Mouse (Mus musculus): ENCODE data around the gene Zdhhc11.
"Not testable (repeated sequence)": the region's sequence is repeated elsewhere in the genome, so short reads cannot be mapped to it uniquely, and the experiment has no call there.

The Zdhhc11 gene

DNA sequence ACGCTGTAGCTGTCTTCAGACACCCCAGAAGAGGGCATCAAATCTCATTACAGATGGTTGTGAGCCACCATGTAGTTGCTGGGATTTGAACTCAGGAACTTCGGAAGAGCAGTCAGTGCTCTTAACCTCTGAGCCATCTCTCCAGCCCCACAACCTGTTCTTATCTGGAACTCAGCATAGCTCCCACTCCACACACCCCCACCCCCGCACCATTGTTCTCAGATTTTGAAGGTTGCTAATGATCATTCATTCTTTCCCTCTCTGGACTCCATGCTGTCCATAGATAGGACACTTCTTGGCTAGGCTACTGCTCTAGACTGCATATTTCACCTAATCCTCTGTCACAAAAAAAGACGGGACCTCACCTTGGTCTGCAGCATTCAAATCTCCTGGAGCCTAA is 43.2 kb downstream of the Zdhhc11 start:
- not testable (repeated sequence) for DNase-seq (ENCODE audit: low read depth in 1 of 2, low spot score in 2 of 2)

DNA sequence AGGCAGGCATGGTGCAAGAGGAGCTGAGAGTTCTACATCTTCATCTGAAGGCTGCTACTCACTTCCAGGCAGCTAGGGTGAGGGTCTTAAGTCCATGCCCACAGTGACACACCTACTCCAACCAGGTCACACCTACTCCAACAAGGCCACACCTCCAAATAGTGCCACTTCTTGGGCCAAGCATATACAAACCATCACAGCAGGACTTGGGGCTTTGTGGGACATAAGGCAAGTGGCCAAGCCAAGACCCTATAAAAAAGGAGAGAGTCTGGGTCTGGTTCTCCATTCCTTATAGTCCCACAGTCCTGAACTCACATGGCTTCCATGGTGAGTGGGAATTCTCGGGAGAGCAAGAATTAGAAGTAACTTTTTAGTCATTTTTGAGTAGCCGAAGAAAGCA is 44.6 kb downstream of the Zdhhc11 start:
- not testable (repeated sequence) for DNase-seq (ENCODE audit: low read depth in 1 of 2, low spot score in 2 of 2)

DNA sequence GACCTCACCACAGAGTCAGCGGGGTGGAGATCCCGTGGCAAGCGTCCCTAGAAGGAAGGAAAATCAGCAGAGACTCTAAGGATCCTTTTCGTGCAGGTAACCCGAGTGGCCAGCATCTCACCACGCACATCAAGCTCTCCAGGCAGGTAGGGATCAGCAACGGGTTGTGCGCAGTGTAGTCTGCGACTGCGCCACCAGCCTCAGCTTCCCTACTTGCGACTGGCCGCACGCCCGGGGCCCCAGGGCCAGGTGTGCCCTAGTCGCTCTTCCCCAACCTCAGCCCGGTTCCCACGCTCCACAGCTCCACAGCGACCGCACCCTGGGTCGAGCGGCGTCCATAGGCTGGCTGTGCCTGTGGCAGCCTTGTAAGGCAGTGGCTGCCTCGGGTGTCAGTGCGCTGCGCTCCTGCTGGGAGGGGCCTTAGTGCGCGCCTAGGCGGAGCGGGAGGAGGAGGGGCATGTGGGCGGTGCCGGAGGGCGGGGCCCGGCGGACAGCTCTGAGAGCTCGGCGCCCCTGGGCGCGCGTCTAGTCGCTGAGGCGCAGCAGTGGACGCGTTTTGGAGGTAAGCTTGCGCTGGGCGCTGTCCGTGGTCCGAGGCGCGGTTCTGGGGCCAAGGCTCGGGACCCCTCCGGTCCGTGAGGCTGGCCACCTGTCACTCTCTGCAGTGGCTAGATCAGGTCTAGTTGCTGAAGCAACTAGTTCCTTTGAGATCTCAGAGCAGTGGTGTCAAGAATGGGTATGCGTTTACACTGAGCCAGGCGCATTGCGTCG is 45.5 kb downstream of the Zdhhc11 start, which contains the start of gene Tppp:
TSS of gene Tppp (plus strand) at position 460 of the 771 bp plus-strand sequence.
- DNase-seq (ENCODE audit: low read depth in 1 of 2, low spot score in 2 of 2), result peak; percentile 66 to 70

DNA sequence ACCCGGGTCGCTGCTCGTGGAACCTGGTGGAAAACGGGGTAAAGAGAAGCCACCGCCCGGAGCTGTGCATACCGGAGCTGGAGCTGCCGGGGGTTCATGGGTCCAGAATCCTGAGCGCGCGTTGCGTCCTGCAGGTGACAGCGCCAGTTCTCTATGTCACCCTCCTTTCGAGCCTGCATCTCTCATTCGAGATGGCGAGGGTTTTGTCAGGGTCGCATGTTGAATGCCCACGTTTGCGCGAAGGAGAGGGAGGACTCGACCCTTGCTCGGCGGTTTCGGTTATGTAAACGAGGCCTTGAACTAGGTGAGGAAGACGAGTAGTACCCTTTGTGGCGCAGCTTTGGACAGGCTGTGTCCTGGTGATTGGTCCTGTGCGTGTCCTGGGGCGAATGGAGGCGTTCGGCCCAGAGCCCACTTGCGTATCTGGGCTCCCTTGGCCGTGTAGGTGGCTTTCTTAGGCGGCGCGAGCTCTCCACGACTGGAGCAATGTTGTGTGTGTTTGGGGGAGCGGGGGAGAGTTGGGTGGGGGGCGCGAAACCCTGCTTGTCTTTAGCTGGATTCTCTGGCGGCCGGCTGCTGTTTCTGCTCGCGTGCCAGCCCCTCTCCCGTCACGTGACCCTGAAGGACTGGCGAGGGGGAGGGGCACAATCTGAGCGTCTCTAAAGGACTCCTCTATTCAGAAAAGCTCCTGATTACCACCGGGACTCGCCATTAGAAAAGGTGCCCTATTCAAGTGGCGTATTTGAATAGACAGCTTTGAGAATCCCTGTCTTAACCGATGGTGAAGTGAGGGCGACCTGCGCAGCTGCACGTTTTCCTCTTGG is 46.4 kb downstream of the Zdhhc11 start:
- DNase-seq (ENCODE audit: low read depth in 1 of 2, low spot score in 2 of 2), result no peak

DNA sequence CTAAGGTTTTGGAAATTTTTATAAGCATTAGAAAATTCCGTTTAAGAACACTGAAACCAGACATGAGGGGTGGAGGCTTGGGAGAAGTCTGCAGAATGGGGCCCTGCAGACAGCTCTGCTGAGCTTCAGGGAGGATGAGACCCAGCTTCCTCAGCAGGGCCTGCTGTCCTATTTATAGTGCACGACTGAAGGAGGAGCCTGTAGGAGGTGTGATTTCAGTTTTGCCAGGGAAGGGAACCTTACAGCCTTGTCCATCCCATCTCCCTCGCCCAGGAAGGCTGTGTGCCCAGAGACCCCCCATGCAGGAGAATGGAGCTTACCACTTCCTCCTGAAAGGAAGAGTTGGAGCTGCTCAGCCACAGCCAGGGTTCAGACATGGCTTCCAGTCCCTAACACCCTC is 47.0 kb downstream of the Zdhhc11 start:
- DNase-seq (ENCODE audit: low read depth in 1 of 2, low spot score in 2 of 2), result no peak

DNA sequence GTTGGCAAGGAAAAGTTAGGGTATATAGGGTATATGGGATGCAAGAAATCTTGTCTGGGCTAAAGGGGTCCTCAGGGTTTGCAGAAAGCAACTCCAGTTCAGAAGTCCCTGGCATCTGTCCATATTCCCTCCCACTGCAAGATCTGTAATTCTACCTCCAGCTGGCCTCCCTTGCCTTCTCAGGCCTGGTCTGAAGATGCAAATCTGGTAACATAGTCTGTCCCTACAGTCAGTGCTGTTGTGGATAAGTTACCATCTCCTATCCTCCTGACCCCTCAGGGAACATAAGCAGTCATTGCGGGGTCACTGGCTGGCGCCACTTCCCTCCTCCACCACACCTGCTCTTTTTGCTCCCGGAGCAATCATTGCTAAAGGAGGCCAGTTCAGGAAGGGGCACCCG is 52.3 kb downstream of the Zdhhc11 start:
- DNase-seq (ENCODE audit: low read depth in 1 of 2, low spot score in 2 of 2), result no peak

DNA sequence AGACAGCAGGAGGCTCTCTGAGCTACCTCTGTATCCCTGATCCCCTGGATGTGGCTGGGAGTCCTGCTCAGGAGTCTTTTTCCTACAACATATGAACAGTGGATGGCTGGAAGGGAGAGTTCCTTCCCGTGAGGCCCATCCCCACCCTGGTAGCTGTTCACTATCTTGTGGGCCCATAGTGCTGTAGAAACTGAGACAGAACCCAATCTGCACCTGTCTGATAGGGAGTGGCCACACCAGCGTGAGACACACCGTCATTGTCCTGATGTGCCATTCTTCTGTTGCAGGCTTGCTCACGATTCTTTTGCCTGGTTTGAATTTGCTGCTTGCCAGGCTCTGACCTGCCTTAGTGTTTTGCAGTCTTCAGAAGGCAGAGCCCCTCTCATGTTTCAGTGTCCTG is 53.8 kb downstream of the Zdhhc11 start:
- no peak for DNase-seq (ENCODE audit: low read depth in 1 of 2, low spot score in 2 of 2)

DNA sequence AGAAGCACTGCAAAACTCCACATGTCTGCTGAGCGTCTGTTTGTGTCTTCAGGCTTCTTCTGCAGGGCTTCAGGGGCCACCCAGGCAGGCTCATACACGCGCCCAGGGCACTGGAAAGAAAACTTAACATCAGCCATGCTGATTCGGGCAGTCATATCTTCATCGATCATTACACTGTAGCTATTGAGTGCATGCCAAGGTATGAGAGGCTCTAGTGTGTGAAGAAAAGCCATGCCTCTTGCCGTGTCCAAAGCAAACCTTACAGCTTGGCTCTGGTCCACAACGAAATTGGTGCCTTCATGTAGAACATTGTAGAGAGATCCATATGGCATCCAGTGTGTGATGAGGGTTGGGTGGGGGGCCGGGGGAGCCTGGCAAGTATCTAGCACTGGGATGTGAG is 55.4 kb downstream of the Zdhhc11 start:
- not testable (repeated sequence) for DNase-seq (ENCODE audit: low read depth in 1 of 2, low spot score in 2 of 2)

DNA sequence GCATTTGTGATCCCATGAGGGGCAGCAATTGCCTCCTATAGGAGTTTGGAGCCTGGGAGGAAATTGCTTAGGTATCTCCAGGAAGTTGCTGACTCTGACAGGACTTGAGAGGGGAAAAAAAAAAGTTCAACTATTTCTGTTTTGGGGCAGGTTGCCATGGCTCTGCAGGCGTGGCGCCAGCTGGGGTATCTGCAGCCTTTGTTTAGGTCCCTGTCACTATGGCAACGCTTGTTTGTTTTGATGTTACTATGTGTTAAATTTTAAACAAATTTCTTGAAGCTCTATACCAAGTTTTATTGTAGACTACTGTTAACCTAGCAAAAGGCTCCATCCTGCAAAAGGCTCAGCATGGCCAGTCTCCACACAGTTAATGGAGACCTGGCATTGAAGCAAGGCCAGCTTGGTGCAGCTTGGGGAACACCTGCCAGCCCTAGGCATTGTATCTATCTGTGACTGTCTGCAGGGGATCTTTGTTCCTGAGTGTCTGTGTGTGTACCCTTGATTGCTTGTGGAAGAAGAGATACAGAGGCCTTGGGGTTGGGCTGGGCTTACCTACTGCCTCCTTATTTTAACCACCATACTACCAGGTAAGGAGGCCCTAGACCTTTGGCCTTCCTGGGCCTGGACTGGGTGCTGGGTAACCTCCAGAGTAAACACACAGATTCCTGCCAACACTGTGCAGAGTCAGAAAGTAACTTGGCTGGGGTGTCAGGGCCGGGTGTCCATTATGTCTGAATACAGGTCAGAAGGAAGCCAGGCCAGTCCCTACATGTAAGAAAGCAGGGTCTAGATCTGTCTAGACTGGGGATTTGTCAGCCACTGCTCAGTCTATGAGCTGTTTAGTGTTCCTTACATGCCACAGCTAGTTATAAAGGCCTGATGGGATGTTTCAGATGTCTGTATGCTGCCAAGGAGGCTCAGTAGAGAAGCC is 61.8 kb downstream of the Zdhhc11 start:
- no peak for DNase-seq (ENCODE audit: low read depth in 1 of 2, low spot score in 2 of 2)

DNA sequence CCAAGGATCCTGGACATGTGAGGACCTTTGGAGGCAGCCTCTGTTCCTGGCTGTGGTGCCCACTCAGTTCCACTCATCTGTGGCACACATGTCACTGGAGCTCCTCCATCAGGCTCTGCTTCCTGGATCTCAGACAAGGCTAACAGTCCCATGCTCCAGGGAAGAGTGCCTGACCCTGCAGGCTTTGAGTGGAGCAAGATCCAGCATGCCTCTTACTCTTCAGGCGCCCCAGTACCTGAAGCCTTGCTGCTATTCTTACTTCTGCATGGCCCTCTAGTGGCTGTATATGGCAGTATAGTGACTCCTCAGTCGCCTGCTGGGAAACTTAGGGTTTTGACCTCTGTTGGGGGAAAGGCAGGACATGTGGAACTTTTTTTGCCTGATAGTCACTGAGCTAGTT is 62.6 kb downstream of the Zdhhc11 start:
- no peak for DNase-seq (ENCODE audit: low read depth in 1 of 2, low spot score in 2 of 2)

DNA sequence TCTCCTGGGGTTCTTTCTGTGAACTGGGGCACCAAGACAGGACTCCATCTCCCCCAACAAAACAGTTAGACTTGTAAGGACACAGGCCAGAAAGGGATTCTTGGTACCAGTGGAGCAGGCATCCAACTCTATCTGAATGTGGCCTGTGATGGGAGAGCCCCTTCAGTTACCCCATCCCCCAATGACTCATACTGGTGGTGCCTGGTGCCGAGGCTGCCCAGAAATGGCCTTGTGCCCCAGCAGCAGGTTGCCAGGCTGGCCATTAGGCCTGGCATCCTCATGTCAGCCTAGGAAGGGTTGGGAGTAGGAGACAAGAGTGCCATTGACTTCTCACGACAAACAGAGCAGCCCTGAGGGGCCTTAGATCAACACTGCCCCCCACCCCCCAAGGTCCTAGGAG is 64.5 kb downstream of the Zdhhc11 start:
- DNase-seq (ENCODE audit: low read depth in 1 of 2, low spot score in 2 of 2), result no peak

DNA sequence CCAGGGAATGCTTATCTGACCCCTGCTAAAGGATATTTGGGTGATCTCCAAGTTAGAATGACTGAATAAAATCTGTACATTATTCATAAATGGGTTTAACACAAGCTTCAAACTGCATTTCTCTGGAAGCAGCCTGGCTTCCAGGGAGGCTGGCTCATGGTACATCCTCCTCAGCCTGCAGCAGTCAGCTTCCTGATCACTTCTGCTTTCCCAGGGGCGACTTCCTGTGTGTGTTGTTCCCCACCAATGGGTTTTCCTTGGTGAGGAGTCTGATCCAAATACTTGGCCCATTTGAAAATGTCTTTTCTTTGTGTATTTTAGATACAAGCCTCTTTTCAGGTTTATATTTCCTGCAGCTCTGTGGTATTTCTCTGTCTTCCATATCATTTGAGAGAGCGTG is 65.4 kb downstream of the Zdhhc11 start:
- DNase-seq (ENCODE audit: low read depth in 1 of 2, low spot score in 2 of 2), result no peak

DNA sequence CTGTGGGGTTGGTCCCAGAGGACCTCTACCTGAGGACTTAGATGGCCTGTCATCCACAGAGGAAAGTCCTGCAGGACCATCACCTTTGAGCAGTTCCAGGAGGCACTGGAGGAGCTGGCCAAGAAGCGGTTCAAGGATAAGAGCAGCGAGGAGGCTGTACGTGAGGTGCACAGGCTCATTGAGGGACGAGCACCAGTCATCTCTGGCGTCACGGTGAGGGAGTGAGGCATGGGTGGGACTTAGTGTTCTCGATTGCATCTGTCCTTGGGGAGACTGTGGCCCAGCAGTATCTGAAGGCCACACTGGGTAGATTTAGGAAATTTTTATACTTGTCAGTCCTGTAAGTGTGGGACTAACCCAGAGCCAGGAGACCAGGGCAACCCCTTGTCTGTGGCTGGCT is 67.0 kb downstream of the Zdhhc11 start:
- no peak for DNase-seq (ENCODE audit: low read depth in 1 of 2, low spot score in 2 of 2)

DNA sequence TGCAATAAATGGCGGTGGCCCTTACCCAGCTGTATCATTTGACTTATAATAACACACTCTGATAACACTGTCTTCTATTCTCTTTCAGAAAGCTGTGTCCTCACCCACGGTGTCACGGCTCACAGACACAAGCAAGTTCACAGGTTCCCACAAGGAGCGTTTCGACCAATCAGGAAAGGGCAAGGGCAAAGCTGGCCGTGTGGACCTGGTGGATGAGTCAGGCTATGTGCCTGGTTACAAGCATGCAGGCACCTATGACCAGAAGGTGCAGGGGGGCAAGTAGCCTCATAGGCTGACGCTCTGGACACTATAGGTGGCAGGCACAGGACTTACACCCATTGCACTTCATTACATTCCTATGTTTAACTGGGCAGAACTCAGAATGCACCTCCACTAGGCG is 67.5 kb downstream of the Zdhhc11 start:
- DNase-seq (ENCODE audit: low read depth in 1 of 2, low spot score in 2 of 2), result no peak

DNA sequence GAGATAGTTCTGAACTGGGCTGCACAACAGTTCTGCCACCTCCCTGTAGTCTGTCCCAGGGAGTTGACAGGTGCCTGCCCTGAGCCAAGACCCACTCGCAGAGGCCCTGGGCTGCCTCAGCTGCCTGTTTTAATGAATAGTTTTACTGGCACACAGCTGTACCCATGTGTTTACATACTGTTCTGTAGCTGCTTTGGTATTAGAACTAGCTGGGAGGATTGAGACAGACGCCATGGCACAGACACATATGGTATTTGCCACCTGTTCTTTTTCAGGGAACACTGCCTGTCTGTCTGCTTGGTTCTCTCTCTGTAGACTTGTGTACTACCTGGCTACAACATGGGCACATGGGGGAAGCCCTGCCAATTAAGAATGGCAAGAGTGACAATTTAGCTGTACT is 71.1 kb downstream of the Zdhhc11 start:
- no peak for DNase-seq (ENCODE audit: low read depth in 1 of 2, low spot score in 2 of 2)

DNA sequence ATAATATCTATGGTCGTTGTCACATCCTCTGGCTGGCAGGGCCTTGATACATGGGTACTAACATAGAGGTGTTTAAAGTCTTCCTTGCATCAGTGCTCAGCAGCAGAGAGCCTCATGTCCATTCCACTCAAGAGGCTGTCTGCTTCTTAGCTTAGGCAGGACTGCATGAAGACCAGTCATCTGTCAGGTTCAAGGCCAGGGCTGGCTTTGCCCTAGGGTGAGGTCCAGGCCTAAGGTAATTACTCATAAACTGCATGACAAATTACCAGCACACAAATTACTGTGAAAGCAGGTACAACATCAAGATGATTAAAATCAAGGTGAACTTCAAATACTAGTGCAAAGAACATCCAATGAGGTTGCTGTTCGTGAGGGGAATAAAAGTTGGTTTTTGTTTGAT is 72.1 kb downstream of the Zdhhc11 start:
- DNase-seq (ENCODE audit: low read depth in 1 of 2, low spot score in 2 of 2), result no peak

DNA sequence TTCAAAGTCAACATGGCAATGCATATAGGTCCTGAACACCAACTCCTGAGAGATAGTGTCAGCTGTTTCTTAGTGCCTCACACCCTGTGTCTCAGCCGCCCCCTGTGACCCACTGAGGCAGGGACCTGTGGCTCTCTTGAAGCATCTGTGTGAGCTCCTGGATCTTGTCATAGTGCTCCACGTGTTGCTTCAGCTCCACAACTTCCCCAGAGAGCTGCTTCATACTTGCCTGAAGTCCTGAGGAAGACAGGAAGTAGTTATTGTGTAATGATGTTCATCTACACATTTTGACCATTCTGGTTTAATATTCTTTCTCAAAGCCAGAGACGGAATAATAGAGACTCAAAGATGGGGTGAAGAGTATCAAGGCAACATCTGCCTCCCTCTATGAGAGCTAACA is 76.3 kb downstream of the Zdhhc11 start:
- no peak for DNase-seq (ENCODE audit: low read depth in 1 of 2, low spot score in 2 of 2)

All from monocyte, adult 2 months (primary cell).